Mouse (Mus musculus) MEL-GATA-1-ER (cell line): Measurements from ENCODE around the gene Cyp26c1.

Experiments used
- DNase-seq: peaks from one replicate; pipeline ENCODE4 v3.0.0-alpha.2; 2012; ENCODE audit warnings: low read depth; ENCODE audit errors: extremely low read depth

Gene Cyp26c1

GRCm38 (mm10) chr19:37685281-37685680, at the start of gene Cyp26c1:
Cyp26c1 (plus strand) TSS chr19:37685581.
- DNase-seq: no peak

GRCm38 (mm10) chr19:37647994-37648393, 37.4 kb upstream of the Cyp26c1 start:
- DNase-seq: no peak

GRCm38 (mm10) chr19:37650526-37650925, 34.9 kb upstream of the Cyp26c1 start:
- no peak for DNase-seq

DNA sequence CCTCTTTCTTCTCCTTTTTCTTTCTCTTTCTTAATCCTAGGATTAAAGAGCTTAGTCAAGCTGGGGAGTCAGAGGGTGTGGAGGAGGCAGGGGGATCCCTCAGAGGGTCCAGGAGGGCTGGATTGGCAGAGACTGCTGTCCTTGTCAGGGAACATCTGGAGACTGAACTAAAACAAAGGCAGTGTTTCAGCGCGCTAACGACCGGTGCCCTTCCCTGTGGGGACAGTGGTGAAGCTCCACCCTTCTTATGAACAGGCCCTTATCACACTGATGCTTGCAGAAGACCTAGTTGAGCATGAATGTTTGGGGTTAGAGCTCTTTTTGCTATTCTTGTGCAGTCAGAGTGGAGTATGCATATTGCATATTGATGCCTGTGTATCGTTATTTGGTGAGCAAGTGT, 31.4 kb upstream of the Cyp26c1 start:
- no peak for DNase-seq

DNA sequence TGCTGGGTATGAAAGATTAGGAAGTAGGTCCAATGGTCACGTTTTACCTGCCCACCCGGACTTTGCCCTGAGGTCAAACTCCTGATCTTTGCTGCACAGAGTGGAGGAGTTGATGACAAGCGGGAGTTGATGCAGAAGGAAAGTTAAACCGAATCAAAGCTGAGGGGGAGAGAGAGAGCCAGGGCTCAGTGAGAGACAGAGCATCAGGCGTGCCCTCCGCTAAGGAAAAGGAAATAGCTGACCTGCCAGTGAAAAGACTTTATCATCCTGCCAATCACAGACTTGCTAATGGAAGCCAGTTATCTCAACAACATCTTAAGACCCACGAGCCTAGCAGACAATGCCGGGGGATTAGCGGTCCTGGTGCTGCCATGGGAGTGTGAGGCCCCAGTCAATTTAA, 28.9 kb upstream of the Cyp26c1 start:
- no peak for DNase-seq

- DNase-seq: no peak
Measured at GRCm38 (mm10) chr19:37665256-37665655, 20.1 kb upstream of the Cyp26c1 start.

GRCm38 (mm10) chr19:37667855-37668594, 17.4 kb upstream of the Cyp26c1 start:
- DNase-seq: peak; percentile 76

DNA sequence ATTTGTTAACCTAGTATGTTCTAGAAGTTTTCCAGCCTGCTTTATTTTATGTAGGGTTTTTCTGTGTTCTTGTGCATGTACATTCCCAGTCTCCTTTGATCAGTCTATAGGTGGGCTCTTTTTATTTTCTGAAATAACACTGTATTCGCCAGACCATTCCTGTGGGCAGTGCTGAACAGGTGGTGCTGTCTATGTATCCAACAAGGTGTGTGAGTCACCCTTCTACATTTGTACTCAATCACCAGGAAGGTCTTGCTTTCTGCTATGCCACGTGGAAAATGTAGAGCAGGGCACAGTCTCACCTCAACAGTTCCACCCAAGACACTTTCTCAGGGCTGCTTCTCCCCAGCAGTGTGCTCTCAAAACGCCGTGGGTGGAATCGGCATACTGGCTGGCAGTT, 16.7 kb upstream of the Cyp26c1 start:
- no peak for DNase-seq

DNA sequence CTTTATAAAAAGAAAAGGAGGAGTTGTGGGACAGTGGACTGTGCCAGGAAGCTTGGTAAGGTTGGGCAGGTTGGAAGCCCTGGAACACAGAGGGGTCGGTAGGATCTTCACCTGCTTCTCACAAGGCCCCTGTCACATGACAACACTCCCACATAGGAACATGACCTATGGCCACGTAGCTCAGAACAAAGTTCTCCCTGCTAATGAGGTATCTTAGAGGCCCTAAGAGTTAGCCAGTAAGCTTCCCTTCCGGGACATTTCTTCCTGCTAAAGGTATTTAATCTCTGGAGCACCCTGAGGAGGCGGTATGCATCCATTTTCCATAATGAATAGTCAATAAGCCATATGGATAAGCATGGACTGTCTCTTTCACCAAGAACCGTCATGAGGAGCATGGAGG, 15.9 kb upstream of the Cyp26c1 start:
- no peak for DNase-seq

DNA sequence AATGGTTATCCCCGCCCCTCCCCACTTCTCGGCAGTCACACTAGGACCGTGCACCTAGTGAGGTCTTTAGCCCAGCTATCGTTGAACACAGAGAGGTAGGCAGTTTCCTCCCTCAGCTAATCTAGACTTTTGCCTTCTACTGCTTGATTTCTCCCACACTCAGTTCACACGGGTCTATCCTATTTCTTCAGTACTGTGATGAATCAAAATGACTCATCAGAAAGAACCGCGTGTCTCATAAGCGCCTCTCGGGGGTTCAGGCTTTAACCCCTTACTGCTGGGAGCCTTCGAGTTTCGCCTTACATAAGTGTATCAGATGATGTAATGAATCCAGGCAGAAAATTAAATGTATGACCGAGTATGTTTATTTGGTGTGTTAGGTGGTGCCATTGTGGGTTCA, 12.0 kb upstream of the Cyp26c1 start:
- DNase-seq: no peak

- DNase-seq: no peak
Measured at GRCm38 (mm10) chr19:37686347-37686746, 966 bp downstream of the Cyp26c1 start.

DNA sequence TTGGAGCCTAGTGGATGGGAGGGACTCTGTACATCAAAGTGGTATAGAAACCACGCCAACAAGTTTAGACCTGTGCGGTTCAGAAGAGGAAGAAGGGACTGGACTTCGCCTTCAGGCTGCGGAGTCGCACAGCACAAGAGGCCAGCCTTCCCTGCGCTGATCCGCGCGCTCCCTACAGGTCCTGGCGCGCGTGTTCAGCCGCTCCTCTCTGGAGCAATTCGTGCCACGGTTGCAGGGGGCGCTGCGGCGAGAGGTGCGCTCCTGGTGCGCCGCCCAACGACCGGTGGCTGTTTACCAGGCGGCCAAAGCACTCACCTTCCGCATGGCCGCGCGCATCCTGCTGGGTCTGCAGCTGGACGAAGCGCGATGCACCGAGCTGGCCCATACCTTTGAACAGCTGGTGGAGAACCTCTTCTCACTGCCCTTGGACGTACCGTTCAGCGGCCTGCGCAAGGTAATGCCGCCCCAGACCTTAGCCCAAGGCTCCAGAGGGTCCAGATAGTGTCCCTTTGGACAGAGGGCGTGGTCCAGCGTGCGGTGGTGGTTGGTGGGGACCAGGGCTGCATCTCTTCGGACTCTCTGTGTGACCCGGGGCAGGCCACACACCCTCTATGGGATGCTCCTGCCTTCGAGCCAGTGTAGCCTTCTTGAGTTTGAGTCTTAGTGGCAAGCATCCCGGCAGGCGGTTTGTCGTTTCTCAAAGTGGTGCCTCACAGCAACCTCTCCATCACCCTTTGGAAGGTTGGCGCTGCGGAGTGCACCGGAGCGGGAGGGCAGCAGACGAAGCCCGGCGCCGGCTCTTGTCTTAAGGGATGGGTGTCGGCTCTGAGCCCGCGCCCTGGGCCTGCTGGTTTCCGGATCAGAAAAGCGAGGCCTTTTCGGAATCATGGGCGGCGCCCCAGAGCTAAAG, 1.8 kb downstream of the Cyp26c1 start:
- DNase-seq: no peak

DNA sequence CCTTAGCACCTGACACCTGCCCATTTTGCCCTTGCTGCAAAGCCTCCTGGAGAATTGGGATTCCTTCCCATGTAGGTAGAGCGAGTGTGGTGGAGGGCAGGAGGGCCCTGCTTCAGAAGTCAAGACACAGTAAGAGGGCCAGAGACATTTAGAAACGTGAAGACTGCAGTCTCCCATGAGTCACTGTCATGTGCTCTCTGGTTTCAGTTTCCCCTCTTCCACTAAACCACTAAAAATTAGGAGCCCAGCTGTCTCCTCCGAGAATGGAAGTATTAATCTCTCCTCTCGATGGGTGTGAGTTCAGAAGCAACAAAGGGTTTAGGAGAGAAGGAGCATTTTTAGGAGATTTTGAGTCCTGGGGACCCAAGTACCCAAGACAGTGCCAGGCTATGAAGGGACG, 4.1 kb downstream of the Cyp26c1 start:
- DNase-seq: no peak

GRCm38 (mm10) chr19:37690716-37691115, 5.3 kb downstream of the Cyp26c1 start:
- DNase-seq: no peak

GRCm38 (mm10) chr19:37692879-37693278, 7.5 kb downstream of the Cyp26c1 start:
- no peak for DNase-seq

DNA sequence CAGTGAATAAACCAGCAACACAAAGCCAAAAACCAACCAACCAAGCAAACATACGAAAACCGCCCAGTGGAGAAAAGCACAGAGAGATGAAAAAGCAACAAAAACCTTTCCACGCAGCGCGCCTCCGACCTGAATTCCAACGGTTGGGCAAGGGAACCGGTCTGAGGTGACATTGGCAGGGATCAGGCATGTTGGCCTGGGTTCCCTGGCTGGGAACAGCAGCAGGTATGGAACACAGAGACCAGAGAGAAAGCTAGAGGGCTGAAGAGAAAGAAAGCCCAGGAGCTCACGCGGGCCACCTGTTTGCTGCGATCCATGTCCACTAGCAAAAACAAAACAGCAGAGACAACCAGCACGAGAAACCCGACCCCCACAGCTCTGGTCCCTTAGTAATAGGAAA, 9.8 kb downstream of the Cyp26c1 start:
- no peak for DNase-seq

- no peak for DNase-seq
Measured at GRCm38 (mm10) chr19:37695762-37696602, 10.6 kb downstream of the Cyp26c1 start.

- DNase-seq: no peak
Measured at GRCm38 (mm10) chr19:37696603-37697334, 11.4 kb downstream of the Cyp26c1 start.

- DNase-seq: no peak
Measured at GRCm38 (mm10) chr19:37697335-37697636, 11.9 kb downstream of the Cyp26c1 start.

DNA sequence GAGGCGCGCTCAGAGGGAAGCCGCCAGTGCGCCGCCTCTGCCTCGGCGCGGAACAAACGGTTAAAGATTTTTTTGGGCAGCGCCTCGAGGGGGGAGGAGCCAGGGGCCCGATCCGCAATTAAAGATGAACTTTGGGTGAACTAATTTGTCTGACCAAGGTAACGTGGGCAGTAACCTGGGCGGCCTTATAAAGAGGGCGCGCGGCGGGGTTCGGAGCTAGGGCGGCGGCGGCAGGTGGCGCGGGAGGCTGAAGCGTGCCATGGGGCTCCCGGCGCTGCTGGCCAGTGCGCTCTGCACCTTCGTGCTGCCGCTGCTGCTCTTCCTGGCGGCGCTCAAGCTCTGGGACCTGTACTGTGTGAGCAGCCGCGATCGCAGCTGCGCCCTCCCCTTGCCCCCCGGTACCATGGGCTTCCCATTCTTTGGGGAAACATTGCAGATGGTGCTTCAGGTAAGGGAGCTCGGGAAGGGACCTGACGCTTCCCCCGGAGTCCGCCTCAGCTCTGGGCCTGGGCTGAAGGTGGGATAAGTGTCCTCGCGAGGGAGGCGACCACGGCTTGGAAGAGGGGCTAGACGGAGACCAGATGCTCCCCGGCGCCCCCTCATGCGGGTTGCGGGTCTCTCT, 12.4 kb downstream of the Cyp26c1 start, which contains the start of gene Cyp26a1:
TSS of gene Cyp26a1 (plus strand) at position 148 of the 622 bp plus-strand sequence.
- no peak for DNase-seq
